Mouse (Mus musculus): ENCODE measurements around the gene 3110001I22Rik.
A peak's percentile ranks its signal among the peaks of the same experiment; 100 is the strongest.
"Not testable (repeated sequence)": the region's sequence is repeated elsewhere in the genome, so short reads cannot be mapped to it uniquely, and the experiment has no call there.

The 3110001I22Rik gene

GRCm38 (mm10) chr16:13671685-13672385 lies at the start of gene 3110001I22Rik, which contains the start of gene Bfar:
3110001I22Rik (plus strand) TSS chr16:13671929.
Bfar (plus strand) TSS chr16:13671858.
- DNase-seq (ENCODE audit: low spot score in 2 of 2), result peak; percentile 87 to 91

- DNase-seq (ENCODE audit: low spot score in 2 of 2), result no peak
These were observed 43.4 kb upstream of the 3110001I22Rik start for GRCm38 (mm10) chr16:13628345-13628744.

DNA sequence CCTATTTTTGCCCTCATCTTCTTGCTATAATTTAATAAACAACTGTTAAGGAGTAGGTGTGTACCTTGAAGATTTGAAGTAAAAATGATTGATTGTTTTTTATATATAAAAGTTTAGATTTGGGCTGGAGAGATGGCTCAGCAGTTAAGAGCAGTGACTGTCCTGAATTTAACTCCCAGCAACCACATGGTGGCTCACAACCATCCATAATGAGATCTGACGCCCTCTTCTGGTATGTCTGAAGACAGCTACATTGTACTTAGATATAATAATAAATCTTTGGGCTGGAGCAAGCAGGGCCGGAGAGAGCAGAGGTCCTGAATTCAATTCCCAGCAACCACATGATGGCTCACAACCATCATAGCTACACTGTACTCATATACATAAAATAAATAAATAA lies 33.5 kb upstream of the 3110001I22Rik start:
- DNase-seq (ENCODE audit: low spot score in 2 of 2), result not testable (repeated sequence)

GRCm38 (mm10) chr16:13639508-13639907 lies 32.2 kb upstream of the 3110001I22Rik start:
- DNase-seq (ENCODE audit: low spot score in 2 of 2), result no peak

DNA sequence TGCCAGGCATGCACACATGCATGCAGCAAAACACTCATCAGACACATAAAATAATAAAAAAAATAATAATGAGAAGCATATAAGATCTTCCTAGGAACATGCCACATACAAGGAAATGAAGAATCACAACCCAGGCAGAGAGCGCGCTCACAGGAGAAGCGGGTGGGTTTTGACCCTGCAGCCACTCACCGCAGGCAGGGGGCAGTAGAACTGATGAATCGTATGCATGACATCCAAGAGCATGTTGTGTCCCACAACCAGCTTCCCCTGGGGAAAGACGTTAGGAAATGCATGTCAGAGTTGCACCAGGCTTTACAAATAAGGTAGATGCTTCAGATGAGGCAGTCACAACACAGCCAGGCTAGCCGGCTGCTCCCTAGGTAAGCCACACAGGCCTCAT lies 31.7 kb upstream of the 3110001I22Rik start:
- peak in 1 of 2 experiments; percentile 16 for DNase-seq (ENCODE audit: low spot score in 2 of 2)

DNA sequence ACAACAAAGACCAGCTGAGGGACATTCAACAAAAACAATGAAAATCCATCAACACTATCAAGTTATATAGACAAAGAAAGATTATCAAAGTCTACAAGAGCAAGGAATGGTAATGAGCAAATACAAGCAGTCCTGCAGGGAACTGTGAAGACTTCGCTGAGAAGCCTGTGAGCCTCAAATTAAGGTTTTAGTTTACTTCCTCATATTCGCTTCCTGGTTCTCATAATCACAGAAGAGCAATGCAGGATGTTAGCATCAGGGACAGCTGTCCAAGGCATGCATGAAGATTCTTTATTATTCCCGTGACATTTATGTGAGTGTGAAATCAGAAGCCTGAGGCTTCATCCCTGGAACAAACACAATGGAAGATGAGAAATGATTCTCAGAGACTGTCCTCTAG lies 27.3 kb upstream of the 3110001I22Rik start:
- DNase-seq (ENCODE audit: low spot score in 2 of 2), result no peak

- no peak for DNase-seq (ENCODE audit: low spot score in 2 of 2)
These were observed 25.8 kb upstream of the 3110001I22Rik start for GRCm38 (mm10) chr16:13645930-13646329.

DNA sequence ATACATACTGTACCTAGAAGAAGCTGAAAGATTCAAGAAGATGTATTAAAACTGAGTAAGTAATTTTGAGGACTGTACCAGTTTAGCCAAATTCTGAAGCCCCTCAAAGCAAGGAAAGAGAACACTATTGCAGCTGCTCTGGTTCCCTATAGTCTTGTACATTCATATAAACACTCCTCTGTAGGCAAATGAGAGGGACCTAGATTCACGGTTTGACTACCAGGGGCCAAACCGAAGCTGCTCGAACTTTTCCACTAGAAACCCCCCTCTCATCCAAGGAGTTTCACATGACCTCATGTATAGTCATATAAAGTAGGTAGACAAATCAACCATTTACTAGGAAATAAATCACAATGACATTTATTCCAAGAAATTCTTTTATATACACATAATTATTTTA lies 12.8 kb upstream of the 3110001I22Rik start:
- no peak for DNase-seq (ENCODE audit: low spot score in 2 of 2)

DNA sequence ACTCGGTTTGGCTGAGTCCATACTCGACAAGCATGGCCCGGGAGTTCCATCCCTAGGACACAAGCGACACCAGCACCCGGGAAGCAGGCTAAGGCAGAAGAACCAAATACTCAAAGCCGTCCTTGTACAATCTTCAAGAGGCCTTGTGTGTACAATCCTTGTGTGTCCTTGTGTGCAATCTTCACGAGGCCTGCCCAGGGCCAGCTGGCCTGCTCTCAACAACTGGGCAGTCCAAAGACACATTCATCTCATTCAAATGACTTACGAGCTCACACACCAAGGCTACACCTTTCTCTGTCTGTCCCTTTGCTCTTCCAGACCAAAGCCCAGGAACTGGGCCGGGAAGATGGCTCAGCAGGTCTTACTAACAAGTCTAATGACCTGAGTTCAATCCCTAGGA lies 11.0 kb upstream of the 3110001I22Rik start:
- no peak for DNase-seq (ENCODE audit: low spot score in 2 of 2)

DNA sequence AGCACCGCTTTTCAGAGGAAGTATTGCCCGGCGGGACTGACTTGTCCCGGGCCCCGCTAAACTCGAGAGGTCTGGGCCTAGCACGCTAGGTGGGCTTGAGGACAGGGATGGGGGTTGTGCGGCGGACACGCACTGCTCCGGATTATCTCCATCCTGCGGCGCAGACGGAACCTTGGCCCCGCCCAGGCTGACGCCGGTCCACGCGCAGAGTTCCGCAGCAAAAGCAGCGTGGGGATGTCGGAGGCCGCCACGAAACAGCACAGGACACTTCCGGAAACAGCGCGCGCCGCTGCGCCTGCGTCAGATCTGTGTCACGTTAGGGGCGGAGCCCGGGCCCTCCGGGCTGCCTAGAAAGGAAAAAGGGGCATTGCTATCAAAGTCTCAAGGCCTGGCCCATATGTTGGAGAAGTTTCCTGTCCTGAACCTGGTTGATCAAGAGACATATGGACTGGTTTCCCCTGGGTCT lies 3.8 kb upstream of the 3110001I22Rik start, which contains the start of gene Parn:
Gene Parn (minus strand): TSS at position 293 of the 466 bp plus-strand sequence.
- DNase-seq (ENCODE audit: low spot score in 2 of 2), result peak; percentile 93 to 95

DNA sequence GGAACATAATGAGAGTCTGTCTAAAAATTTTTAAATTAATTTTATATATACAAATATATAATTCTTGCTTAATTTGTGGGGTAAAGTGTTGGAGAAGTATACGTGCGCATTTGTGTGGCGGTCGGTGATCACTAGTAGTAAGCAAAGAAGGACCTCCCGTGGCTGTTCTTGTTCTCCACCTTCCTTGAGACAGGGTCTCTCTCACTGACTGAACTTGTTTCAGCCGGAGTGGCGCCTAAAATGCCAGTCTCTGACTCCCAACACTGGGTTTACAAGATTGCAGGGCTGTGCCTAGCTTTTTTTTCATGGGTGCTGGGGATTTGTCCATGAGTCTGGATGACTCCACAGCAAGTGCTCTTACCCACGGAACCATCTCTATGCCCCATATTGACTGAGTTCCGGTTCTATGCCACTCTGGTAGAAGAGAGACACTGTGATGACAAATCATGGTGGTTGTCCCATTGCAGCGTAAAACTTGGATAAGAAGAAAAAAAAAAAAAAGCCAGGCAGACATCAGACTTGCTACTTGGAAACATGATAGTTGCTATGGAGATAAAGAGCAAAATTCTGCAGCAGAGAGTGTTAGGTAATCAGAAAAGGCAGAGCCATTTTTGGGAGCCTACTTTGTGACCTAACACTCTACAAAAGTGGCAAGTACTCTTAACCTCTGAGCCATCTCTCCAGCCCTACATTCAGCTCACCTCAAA lies 3.2 kb upstream of the 3110001I22Rik start:
- DNase-seq (ENCODE audit: low spot score in 2 of 2), result no peak

DNA sequence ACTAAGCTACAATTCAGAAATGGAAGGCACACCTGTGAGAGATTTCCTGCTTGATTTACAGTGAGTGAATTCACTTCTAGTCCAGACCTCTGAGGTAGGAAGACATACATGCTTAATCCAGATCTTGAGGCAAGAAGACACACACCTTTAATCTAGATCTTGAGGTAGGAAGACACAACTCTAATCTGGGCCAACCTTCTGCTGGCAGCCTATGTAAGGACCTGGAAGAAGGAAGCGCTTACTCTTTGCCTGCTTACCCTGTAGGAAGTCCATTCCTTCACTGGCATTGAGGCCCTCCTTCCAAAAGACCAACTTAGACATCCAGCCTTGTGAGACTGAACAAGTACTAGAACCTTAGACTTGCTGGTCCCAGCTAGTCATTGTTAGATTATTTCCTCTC lies 2.4 kb upstream of the 3110001I22Rik start:
- DNase-seq (ENCODE audit: low spot score in 2 of 2), result no peak

DNA sequence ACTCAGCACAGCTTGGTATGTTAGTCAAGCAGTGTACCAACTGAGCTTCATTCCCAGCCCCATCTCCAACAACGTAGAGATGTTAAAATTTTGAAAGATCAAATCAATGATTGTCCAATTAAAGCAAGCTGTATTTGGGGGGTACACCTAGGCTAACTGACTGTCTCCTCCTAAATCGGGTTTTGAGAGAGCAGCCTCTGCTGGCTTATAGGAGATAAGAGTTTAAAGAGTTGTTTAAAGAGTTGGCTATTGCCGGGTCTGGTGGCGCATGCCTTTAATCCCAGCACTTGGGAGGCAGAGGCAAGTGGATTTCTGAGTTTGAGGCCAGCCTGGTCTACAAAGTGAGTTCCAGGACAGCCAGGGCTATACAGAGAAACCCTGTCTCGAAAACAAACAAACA lies 833 bp upstream of the 3110001I22Rik start:
- not testable (repeated sequence) for DNase-seq (ENCODE audit: low spot score in 2 of 2)

- peak; percentile 72 to 76 for DNase-seq (ENCODE audit: low spot score in 2 of 2)
These were observed 713 bp downstream of the 3110001I22Rik start for GRCm38 (mm10) chr16:13672386-13672898.

DNA sequence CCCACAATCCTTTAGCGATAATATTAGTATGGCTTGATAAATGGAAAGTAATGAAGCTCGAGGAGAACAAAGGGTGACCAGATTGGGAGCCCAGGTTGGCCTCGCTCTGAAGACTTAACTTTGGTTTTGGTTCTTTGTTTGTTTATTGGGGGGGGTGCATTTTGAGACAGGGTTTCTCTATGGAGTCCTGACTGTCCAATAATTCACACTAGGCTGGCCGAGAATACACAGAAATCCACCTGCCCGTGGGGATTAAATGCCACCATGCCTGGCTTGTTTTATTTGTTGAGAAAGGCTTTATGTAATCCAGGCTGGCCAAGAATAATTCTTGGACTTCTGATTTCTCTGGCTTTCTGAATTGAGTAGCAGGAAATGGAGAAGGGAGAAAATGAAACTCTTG lies 1.4 kb downstream of the 3110001I22Rik start:
- DNase-seq (ENCODE audit: low spot score in 2 of 2), result no peak

GRCm38 (mm10) chr16:13674511-13674910 lies 2.8 kb downstream of the 3110001I22Rik start:
- no peak for DNase-seq (ENCODE audit: low spot score in 2 of 2)

- DNase-seq (ENCODE audit: low spot score in 2 of 2), result no peak
These were observed 7.0 kb downstream of the 3110001I22Rik start for GRCm38 (mm10) chr16:13678601-13679319.

DNA sequence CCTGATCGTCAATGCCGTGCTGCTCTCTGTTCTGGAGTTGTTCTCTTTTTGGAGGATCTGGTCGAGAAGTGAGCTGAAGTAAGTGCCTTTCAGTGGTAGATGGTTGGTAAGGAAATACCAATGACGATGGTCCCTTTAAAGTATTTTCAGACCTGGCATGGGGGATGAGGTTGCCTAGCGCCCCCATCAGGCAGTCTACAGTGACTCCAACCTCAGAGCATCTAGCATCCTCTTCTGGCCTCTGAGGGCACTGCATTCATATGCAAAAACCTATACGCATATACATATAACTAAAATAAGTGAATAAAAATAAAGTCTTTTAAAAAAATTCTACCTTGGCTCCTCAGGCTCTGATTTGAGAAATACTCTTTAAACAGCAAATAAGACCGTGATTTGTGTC lies 27.3 kb downstream of the 3110001I22Rik start:
- no peak for DNase-seq (ENCODE audit: low spot score in 2 of 2)

GRCm38 (mm10) chr16:13702184-13702583 lies 30.5 kb downstream of the 3110001I22Rik start:
- DNase-seq (ENCODE audit: low spot score in 2 of 2), result no peak

GRCm38 (mm10) chr16:13704676-13705075 lies 32.9 kb downstream of the 3110001I22Rik start:
- no peak for DNase-seq (ENCODE audit: low spot score in 2 of 2)

GRCm38 (mm10) chr16:13714910-13715309 lies 43.2 kb downstream of the 3110001I22Rik start:
- DNase-seq (ENCODE audit: low spot score in 2 of 2), result no peak

All from natural killer cell, adult 2 months (primary cell).